Mouse (Mus musculus) intestine, embryonic 16.5 days (tissue): ENCODE results near the gene Stn1. TPM values are rescaled to one million over a fixed set of nuclear protein-coding genes. Genes with fewer than 3 reads are reported as not detected.
"Not testable (repeated sequence)": the region's sequence is repeated elsewhere in the genome, so short reads cannot be mapped to it uniquely, and the experiment has no call there.

Experiments
- ATAC-seq: fragments of 200-750 bp; cut with Nextera tagmentation; 2 replicates; pipeline ENCODE4 v1.8.0; 2017; ENCODE audit warnings: moderate TSS enrichment, moderate library complexity
- H3K27ac ChIP-seq: fragments of 300-500 bp; sonication (generic); 2 replicates; pipeline ENCODE4 v1.5.1; 2014; ENCODE audit warnings: mild to moderate bottlenecking, low read length
- H3K27me3 ChIP-seq: fragments of 300-500 bp; sonication (generic); replicated peaks from 2 replicates; pipeline ENCODE4 v1.6.1; 2014; ENCODE audit warnings: low read length, control low read depth, mixed read lengths; ENCODE audit not compliant: control insufficient read depth, insufficient read depth
- H3K36me3 ChIP-seq: fragments of 300-500 bp; sonication (generic); 2 replicates; pipeline ENCODE4 v1.6.1; 2014; ENCODE audit warnings: low read length, control low read depth; ENCODE audit not compliant: control insufficient read depth, insufficient read depth
- H3K4me1 ChIP-seq: fragments of 300-500 bp; sonication (generic); 2 replicates; pipeline ENCODE4 v1.6.1; 2014; ENCODE audit warnings: low read length, control low read depth, mixed read lengths; ENCODE audit not compliant: control insufficient read depth, insufficient read depth
- H3K4me2 ChIP-seq: fragments of 300-500 bp; sonication (generic); 2 replicates; pipeline ENCODE4 v1.6.1; 2014; ENCODE audit warnings: low read depth, low read length, control low read depth
- H3K4me3 ChIP-seq: fragments of 300-500 bp; sonication (generic); 2 replicates; pipeline ENCODE4 v1.5.1; 2014; ENCODE audit warnings: mild to moderate bottlenecking, low read length
- H3K9ac ChIP-seq: fragments of 300-500 bp; sonication (generic); 2 replicates; pipeline ENCODE4 v1.6.1; 2014; ENCODE audit warnings: low read depth, low read length
- H3K9me3 ChIP-seq: fragments of 300-500 bp; sonication (generic); 2 replicates; pipeline ENCODE4 v1.6.1; 2016; ENCODE audit warnings: low read length, control low read depth; ENCODE audit not compliant: control insufficient read depth
- WGBS: fragments of 180-500 bp; shearing (Covaris S2); extraction: QIAGEN DNeasy Blood & Tissue Kit; methylation state at CpG from one replicate; pipeline ENCODE4 v1.1.7; 2014; 5-methylcytosine and 5-hydroxymethylcytosine counted together
- polyA plus RNA-seq: library from polyadenylated mRNA; unstranded; fragments of >200 nt; fragmentation: Nextera tagmentation; extraction: Ambion mirVana; gene quantifications from 2 replicates; pipeline ENCODE4 v1.2.1, GENCODE M21; 2015

Gene Stn1
- 39.2 and 43.9 TPM in 2 replicates for polyA plus RNA-seq

DNA sequence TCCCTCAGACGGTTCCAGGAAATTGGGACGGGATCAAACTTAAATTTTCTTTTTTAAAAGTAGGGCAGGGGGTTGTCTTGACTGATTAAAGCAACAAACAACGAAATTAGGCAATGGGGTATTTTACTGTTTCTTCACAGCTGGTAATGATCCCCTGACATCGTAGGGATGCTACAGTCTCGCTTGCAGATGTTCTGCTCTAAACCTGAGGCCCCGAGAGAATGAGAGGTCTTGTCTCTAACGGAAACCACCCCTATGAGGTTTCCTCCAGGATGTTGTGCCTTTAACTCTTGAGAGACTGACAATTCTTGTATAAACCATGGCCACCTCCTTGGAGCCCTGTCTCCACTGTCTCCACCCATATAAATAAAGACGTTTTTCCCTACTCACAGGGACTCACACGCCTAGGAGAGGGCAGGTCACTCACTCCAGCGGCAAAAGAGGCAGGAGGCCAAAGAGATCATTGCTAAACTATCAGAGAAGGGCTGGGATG lies at the start of gene Stn1:
TSS of gene Stn1 (minus strand) at position 208 of the 493 bp plus-strand sequence.
- Histone ChIP-seq H3K9ac (peak within 1 kb of the TSS; percentile 72), H3K4me2 (peak within 1 kb of the TSS; percentile 63), H3K9me3 (no peaks in the 10 kb centered on the region), H3K27me3 (no peaks in the 10 kb centered on the region), H3K4me1 (peaks cover 28% of the 10 kb centered on the region), H3K27ac (peak within 1 kb of the TSS; percentile 90), H3K4me3 (peak within 1 kb of the TSS; percentile 53), H3K36me3 (peaks cover 2% of the 10 kb centered on the region; the same call in 1 of the 2 replicates)
- WGBS, result 2% methylated on average over 10 of the region's 10 CpGs
- peak; percentile 41 for ATAC-seq

DNA sequence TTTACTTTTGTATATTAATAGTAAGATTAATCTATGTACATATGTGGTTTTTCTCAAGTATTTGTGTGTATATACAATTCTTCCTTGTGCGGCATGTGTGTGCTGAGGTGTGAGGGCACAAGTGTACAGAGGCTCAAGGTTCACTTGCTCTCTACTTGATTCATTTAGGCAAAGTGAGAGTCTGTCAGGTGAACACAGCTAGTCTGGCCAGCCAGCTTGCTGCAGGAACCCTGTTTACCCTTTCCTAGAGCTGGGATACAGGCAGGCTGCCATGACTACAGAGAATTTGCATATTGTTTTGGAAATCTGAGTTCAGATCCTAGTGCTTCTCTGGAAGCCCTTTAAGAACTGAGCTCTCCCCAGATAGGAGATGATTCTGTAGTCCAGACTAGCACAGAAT lies 49.7 kb upstream of the Stn1 start:
- Histone ChIP-seq H3K4me3 (no peak overlapping the region), H3K4me2 (no peak overlapping the region), H3K9me3 (no peaks in the 10 kb centered on the region), H3K27me3 (no peaks in the 10 kb centered on the region), H3K4me1 (peaks cover 25% of the 10 kb centered on the region), H3K9ac (no peak overlapping the region), H3K36me3 (no peaks in the 10 kb centered on the region), H3K27ac (no peak overlapping the region)
- ATAC-seq, result 0 out of 2 replicates have a peak, but pooled peaks have one; percentile 46
- 67% methylated on average over 1 of the region's 1 CpGs for WGBS

DNA sequence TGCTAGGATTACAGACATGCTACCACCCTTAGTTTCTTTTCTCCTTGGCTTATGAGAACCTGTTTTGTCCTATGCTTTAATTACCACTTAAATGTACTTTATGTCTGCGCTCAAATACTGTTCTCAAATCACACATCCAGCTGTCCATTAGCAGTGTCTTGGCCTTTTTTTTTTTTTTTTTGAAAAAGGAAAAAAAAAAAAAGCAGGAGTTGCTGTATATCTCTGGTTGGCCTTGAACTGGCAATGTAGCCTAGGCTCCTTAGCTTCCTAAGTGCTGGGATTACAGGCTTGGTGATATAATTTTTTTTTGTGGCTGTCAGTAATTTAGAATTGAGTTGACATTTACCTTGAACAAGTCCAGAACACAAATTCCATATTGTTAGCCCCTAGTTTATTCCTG lies 48.5 kb upstream of the Stn1 start:
- WGBS, result 91% methylated on average over 1 of the region's 1 CpGs
- no peak overlapping the region for H3K9ac ChIP-seq
- no peaks in the 10 kb centered on the region for H3K27me3 ChIP-seq
- H3K4me1 ChIP-seq, result peaks cover 34% of the 10 kb centered on the region
- no peak for ATAC-seq
- no peak overlapping the region for H3K4me2 ChIP-seq
- H3K4me3 ChIP-seq, result no peak overlapping the region
- peak overlapping the region; percentile 23; the same call in 1 of the 2 replicates for H3K27ac ChIP-seq
- no peaks in the 10 kb centered on the region for H3K36me3 ChIP-seq
- H3K9me3 ChIP-seq, result no peaks in the 10 kb centered on the region

DNA sequence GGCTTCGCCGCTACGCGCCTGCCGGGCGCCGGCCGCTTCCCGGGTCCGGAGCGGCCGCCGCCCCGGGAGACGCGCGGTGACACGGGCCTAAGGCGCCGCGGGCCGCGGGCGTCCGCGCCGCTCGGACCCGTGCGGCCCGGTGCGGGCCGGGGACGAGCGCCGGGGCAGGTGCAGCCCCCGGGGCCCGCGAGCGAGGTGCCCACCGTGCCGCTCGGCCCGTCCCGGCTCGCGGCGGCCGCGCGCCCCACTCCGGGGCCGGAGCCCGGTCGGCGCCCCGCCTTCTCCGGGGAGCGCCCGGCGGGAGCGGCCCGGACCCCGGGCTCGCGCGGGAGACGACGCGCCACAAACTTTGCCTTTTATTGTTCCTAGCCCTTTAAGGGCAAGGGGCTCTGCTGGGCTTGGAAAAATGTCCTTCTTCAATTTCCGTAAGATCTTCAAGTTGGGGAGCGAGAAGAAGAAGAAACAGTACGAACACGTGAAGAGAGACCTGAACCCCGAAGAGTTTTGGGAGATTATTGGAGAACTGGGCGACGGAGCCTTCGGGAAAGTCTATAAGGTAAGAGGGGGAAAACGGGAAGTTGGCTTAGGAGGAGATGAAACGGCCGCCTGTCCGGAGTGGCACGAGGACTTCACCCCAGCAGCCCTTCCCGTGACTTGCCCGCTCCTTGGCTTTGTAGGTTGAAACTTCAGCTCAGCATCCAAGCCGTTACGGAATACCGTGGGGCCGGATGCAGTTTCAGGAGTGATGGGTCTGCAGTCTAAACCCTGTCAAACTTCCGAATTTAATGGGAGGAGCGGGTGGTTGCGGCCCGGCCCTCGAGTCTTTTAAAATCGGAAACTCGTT lies 42.7 kb upstream of the Stn1 start:
- peak overlapping the region; percentile 78 for H3K4me2 ChIP-seq
- WGBS, result under 1% methylated on average over 77 of the region's 96 CpGs
- ATAC-seq, result peak; percentile 69
- no peaks in the 10 kb centered on the region for H3K9me3 ChIP-seq
- peak overlapping the region; percentile 99 for H3K27ac ChIP-seq
- H3K4me3 ChIP-seq, result peak overlapping the region; percentile 79
- peak overlapping the region; percentile 97 for H3K9ac ChIP-seq
- peaks cover 16% of the 10 kb centered on the region for H3K4me1 ChIP-seq
- H3K27me3 ChIP-seq, result no peaks in the 10 kb centered on the region
- no peaks in the 10 kb centered on the region for H3K36me3 ChIP-seq

DNA sequence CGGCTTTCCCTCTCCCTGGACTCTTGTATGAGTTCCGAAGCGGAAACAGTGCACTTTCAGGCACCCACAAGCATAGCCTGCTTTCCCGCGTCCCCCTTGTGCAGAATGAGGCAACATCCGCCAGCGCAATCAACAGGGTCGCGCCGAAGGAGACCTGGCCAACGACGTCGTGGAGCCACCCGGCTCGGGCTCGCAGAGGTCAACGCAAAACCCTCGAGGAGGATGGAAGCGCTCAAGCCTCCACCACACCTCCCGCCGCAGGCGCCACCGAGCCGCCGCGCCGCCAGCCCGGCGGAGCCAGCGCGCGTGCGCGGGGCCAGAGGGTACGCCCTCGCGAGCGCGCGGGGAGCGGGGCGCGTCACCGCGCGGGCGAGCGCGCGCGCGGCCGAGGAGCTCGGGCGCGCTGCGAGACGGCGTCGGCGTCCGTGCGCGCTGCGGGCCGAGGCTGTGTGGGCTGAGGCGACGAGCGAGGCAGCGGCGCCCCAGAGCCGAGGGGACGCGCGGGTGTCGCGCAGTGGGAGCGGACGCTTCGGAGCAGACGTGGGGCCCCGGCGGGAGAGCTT lies 42.0 kb upstream of the Stn1 start, which contains the start of gene Slk:
TSS of gene Slk (plus strand) at position 454 of the 563 bp plus-strand sequence.
- Histone ChIP-seq H3K4me3 (peak within 1 kb of the TSS; percentile 79), H3K9ac (peak within 1 kb of the TSS; percentile 97), H3K36me3 (no peaks in the 10 kb centered on the region), H3K27me3 (no peaks in the 10 kb centered on the region), H3K4me1 (peaks cover 16% of the 10 kb centered on the region), H3K9me3 (no peaks in the 10 kb centered on the region), H3K4me2 (peak within 1 kb of the TSS; percentile 78), H3K27ac (peak within 1 kb of the TSS; percentile 99)
- under 1% methylated on average over 81 of the region's 83 CpGs for WGBS
- peak; percentile 88 for ATAC-seq

DNA sequence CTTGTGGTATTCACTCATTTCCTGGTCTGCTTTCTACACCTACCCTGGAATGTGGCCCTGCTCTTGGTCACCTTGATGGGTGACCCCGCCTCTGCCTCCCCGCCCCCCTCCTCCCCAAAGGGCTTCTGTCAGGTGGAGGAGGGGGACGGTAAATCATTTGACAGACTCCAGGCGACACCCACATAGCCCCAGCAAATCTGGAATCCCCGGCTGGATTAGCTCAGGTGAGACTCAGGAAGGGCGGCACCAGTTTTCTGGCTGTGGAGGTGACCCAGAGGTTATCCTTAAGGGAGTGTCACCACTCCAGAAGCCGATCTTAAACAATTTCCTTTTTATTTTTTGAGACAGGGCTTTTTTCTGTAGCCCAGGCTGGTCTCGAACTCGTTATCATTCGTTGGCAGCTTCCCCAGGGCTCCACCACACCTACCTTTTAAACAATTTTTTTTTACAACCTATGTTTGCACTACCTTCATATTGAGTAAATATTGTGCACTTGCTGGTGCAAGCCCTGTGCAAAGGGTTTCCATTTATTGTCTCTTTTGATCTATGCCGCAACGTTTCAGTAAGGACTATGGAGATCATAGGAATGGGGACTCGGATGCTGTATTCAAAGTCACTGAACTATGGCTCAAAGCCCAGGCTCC lies 41.4 kb upstream of the Stn1 start:
- 14% methylated on average over 13 of the region's 13 CpGs for WGBS
- peak overlapping the region; percentile 97 for H3K9ac ChIP-seq
- H3K36me3 ChIP-seq, result no peaks in the 10 kb centered on the region
- peak overlapping the region; percentile 79 for H3K4me3 ChIP-seq
- H3K9me3 ChIP-seq, result no peaks in the 10 kb centered on the region
- peaks cover 16% of the 10 kb centered on the region for H3K4me1 ChIP-seq
- peak overlapping the region; percentile 99 for H3K27ac ChIP-seq
- peak; percentile 62 for ATAC-seq
- H3K27me3 ChIP-seq, result no peaks in the 10 kb centered on the region
- H3K4me2 ChIP-seq, result peak overlapping the region; percentile 78

DNA sequence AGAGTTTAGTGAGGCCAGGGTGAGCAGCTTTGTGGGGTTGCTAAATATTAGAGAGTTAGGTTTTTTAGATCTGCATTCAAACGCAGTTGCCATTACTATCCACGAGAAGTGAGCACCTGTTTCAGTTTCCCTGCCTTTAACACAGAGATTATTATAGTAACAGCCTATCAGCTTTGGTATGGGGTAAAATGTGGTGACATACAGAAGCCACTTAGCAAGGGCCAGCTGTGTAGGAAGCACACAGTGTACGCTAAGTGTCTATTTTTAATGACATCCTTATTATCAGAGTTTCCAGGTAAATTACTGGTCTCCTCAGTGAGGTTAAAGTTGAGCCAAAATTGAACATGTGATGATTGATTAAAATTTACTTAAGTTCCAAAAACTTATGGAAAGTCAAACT lies 36.4 kb upstream of the Stn1 start:
- ATAC-seq, result no peak
- WGBS, result 77% methylated on average over 3 of the region's 3 CpGs
- Histone ChIP-seq H3K27me3 (no peaks in the 10 kb centered on the region), H3K4me3 (no peak overlapping the region), H3K9ac (no peak overlapping the region), H3K9me3 (no peaks in the 10 kb centered on the region), H3K4me1 (peaks cover 5% of the 10 kb centered on the region; the same call in 1 of the 2 replicates), H3K4me2 (no peak overlapping the region), H3K36me3 (no peaks in the 10 kb centered on the region), H3K27ac (no peak overlapping the region)

DNA sequence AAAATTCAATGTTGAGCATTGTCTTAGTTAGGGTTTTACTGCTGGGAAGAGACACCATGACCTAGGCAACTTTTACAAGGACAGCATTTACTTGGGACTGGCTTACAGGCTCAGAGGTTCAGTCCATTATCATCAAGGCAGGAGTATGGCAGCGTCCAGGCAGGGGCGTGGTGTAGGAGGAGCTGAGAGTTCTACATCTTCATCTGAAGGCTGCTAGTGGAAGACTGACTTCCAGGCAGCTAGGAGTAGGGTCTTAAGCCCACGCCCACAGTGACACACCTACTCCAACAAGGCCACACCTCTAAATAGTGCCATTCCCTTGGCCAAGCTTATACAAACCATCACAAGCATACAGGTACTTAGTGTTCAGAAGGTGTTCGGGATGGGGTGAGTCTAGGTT lies 34.7 kb upstream of the Stn1 start:
- H3K27me3 ChIP-seq, H3K9ac ChIP-seq, H3K4me1 ChIP-seq, H3K4me3 ChIP-seq, H3K36me3 ChIP-seq, H3K4me2 ChIP-seq, H3K27ac ChIP-seq, H3K9me3 ChIP-seq, ATAC-seq: not testable (repeated sequence)
- 69% methylated on average over 4 of the region's 4 CpGs for whole genome bisulfite sequencing

DNA sequence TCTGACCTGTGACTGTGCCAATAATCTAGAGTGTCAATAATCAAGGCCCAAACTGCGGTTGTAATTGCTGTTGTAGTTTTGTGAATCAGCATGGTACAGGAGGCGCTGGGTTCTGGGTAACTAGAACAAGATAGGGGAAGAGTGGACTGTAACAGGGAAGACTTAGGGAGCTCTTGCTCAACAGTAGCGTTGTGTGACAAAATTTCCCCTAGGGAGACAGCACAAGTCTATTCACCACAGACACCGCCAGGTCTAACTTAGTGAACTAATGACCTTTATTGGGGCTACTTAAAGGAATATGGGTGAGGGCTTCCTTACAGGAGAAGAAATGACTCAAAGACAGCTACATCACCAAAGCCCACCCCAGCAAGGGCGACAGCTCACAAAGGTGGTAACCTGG lies 32.7 kb upstream of the Stn1 start:
- Histone ChIP-seq H3K4me2 (no peak overlapping the region), H3K9ac (no peak overlapping the region), H3K36me3 (no peaks in the 10 kb centered on the region), H3K27ac (no peak overlapping the region), H3K27me3 (no peaks in the 10 kb centered on the region), H3K9me3 (no peaks in the 10 kb centered on the region), H3K4me3 (no peak overlapping the region), H3K4me1 (peaks cover 9% of the 10 kb centered on the region)
- 89% methylated on average over 5 of the region's 5 CpGs for WGBS
- ATAC-seq, result no peak
